Mouse (Mus musculus): ENCODE measurements around the gene Prcp. TPM values are rescaled to one million over a fixed set of nuclear protein-coding genes. Genes with fewer than 3 reads are reported as not detected.
"Not testable (repeated sequence)": the region's sequence is repeated elsewhere in the genome, so short reads cannot be mapped to it uniquely, and the experiment has no call there.

Prcp gene
- polyA plus RNA-seq, 1 experiment: 36.1 TPM

GRCm38 (mm10) chr7:92886801-92887200 is 12.5 kb downstream of the Prcp start:
- Histone ChIP-seq H3K4me1 (peaks cover 79% of the 10 kb centered on the region), H3K9me3 (no peaks in the 10 kb centered on the region), H3K36me3 (replicated peaks; ENCODE audit: low read length) (peaks cover 57% of the 10 kb centered on the region), H3K4me3 (replicated peaks) (no peak overlapping the region), H3K27me3 (replicated peaks) (no peaks in the 10 kb centered on the region)
- no peak for TF ChIP-seq FLI1 (IDR thresholded peaks at IDR 0.05; ENCODE audit: low read length)
- TF ChIP-seq GATA1 (IDR thresholded peaks at IDR 0.05; ENCODE audit: borderline replicate concordance, low read length): no peak

- H3K4me3 ChIP-seq (replicated peaks): no peak overlapping the region
- H3K4me1 ChIP-seq: peaks cover 75% of the 10 kb centered on the region
- TF ChIP-seq GATA1 (IDR thresholded peaks at IDR 0.05; ENCODE audit: borderline replicate concordance, low read length): no peak
- TF ChIP-seq FLI1 (IDR thresholded peaks at IDR 0.05; ENCODE audit: low read length): no peak
- H3K36me3 ChIP-seq (replicated peaks; ENCODE audit: low read length): peaks cover 58% of the 10 kb centered on the region
- H3K27me3 ChIP-seq (replicated peaks): no peaks in the 10 kb centered on the region
- peaks cover 2% of the 10 kb centered on the region; the same call in 1 of the 2 replicates for H3K9me3 ChIP-seq
These were observed 13.0 kb downstream of the Prcp start for GRCm38 (mm10) chr7:92887230-92887629.

DNA sequence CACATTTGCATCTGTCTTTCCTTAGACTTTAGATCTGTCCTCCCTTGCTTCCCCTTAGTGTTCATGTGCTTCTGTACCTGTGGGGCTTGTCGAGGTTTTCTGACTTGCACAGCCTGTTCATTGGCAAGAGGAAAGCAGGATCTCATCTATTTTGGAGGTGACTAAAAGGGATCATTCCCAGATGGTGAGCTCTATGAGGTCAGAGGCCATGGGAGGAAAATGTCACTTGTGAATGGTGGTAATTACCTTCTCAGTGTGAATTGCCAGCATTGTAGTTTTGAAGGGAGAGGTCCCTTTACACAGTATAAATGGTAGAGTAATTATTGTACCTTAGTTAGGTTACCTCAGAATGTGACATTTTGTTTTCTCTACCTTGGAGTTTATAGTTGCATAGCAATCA is 15.9 kb downstream of the Prcp start:
- TF ChIP-seq FLI1 (IDR thresholded peaks at IDR 0.05; ENCODE audit: low read length) (no peak), GATA1 (IDR thresholded peaks at IDR 0.05; ENCODE audit: borderline replicate concordance, low read length) (no peak)
- Histone ChIP-seq H3K36me3 (replicated peaks; ENCODE audit: low read length) (peaks cover 61% of the 10 kb centered on the region), H3K4me3 (replicated peaks) (no peak overlapping the region), H3K27me3 (replicated peaks) (no peaks in the 10 kb centered on the region), H3K4me1 (peaks cover 50% of the 10 kb centered on the region), H3K9me3 (peaks cover 6% of the 10 kb centered on the region; the same call in 1 of the 2 replicates)

DNA sequence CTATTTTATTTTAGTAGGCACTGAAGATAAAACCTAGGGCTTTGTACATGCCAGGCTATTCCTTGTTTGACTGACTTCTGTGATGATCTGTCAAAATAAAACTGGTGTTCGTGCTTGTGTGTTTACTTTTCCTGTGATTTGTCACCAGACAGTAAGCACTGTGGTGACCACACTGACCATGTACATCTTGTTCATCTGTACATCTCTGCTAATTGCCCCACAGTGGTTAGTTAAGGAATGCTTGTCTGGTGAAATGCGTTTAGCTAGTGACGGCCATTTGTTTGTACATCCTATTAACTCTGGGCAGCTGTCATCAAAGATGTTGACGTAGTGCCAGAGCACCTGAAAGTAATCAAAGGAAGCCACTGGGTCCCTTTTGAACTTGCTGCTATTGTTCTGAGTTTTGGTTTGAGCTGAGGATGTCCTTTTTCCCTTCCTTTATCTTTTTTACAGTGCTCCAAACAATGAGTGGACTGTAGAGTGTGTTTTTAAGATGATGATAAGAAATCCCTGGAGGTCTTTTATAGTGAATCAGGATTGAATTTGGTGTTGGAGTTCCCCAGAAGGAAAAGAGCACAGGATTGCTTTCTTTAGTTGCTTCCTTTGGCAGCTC is 16.5 kb downstream of the Prcp start:
- H3K4me1 ChIP-seq: peaks cover 50% of the 10 kb centered on the region
- H3K9me3 ChIP-seq: peaks cover 6% of the 10 kb centered on the region; the same call in 1 of the 2 replicates
- H3K36me3 ChIP-seq (replicated peaks; ENCODE audit: low read length): peaks cover 57% of the 10 kb centered on the region
- TF ChIP-seq FLI1 (IDR thresholded peaks at IDR 0.05; ENCODE audit: low read length): no peak
- H3K27me3 ChIP-seq (replicated peaks): no peaks in the 10 kb centered on the region
- no peak overlapping the region for H3K4me3 ChIP-seq (replicated peaks)

- peaks cover 6% of the 10 kb centered on the region; the same call in 1 of the 2 replicates for H3K9me3 ChIP-seq
- no peaks in the 10 kb centered on the region for H3K27me3 ChIP-seq (replicated peaks)
- H3K4me1 ChIP-seq: peaks cover 44% of the 10 kb centered on the region
- H3K36me3 ChIP-seq (replicated peaks; ENCODE audit: low read length): peaks cover 35% of the 10 kb centered on the region
- no peak overlapping the region for H3K4me3 ChIP-seq (replicated peaks)
- no peak for TF ChIP-seq GATA1 (IDR thresholded peaks at IDR 0.05; ENCODE audit: borderline replicate concordance, low read length)
- no peak for TF ChIP-seq FLI1 (IDR thresholded peaks at IDR 0.05; ENCODE audit: low read length)
These were observed 19.2 kb downstream of the Prcp start for GRCm38 (mm10) chr7:92893478-92893877.

DNA sequence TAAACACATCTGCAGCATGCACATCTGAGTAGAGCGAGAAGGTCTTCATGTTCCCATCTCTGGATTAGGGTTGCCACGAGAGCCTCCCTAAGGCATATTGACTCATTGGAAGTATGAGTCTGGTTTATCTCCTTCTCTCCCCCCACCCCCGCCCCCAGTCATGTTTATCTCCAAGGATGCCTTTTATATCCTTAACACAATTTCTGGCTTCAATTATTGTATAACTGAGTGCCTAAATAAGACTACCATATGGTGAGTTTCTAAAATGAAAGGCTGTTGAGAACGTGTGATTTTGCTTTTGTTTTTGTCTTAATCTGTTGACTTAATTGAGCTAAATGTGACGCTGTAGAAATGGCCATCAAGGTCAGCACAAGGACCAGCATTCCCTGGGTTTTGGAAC is 21.8 kb downstream of the Prcp start:
- TF ChIP-seq GATA1 (IDR thresholded peaks at IDR 0.05; ENCODE audit: borderline replicate concordance, low read length) (no peak), FLI1 (IDR thresholded peaks at IDR 0.05; ENCODE audit: low read length) (no peak)
- Histone ChIP-seq H3K36me3 (replicated peaks; ENCODE audit: low read length) (peaks cover 14% of the 10 kb centered on the region), H3K4me3 (replicated peaks) (no peak overlapping the region), H3K27me3 (replicated peaks) (no peaks in the 10 kb centered on the region), H3K4me1 (peaks cover 24% of the 10 kb centered on the region), H3K9me3 (peaks cover 6% of the 10 kb centered on the region; the same call in 1 of the 2 replicates)

DNA sequence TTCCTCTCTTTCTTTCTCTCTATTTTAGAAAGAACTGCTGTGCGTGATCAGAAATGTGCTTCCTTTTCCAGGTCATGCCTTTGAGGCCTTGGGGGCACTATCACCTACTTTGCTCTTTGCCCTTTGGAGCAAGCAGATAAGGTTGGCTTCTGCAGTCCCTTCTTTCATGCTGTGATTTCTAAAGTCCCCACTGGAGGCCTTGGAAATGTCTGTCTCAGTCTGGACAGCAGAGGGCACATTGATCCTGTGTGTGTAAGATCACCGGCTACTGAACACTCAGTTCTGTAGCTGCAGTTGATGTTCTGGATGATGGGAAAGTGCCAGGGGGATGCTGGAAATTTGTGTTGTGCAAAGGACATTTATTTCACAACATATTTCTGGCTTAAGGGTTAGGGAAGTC is 22.8 kb downstream of the Prcp start:
- Histone ChIP-seq H3K9me3 (peaks cover 6% of the 10 kb centered on the region; the same call in 1 of the 2 replicates), H3K27me3 (replicated peaks) (no peaks in the 10 kb centered on the region), H3K4me3 (replicated peaks) (no peak overlapping the region), H3K4me1 (peaks cover 24% of the 10 kb centered on the region), H3K36me3 (replicated peaks; ENCODE audit: low read length) (peaks cover 18% of the 10 kb centered on the region)
- no peak for TF ChIP-seq GATA1 (IDR thresholded peaks at IDR 0.05; ENCODE audit: borderline replicate concordance, low read length)
- no peak for TF ChIP-seq FLI1 (IDR thresholded peaks at IDR 0.05; ENCODE audit: low read length)

GRCm38 (mm10) chr7:92903360-92904038 is 29.2 kb downstream of the Prcp start:
- Histone ChIP-seq H3K9me3 (no peaks in the 10 kb centered on the region), H3K27me3 (replicated peaks) (no peaks in the 10 kb centered on the region)
- TF ChIP-seq GATA1 (IDR thresholded peaks at IDR 0.05; ENCODE audit: borderline replicate concordance, low read length) (no peak), FLI1 (IDR thresholded peaks at IDR 0.05; ENCODE audit: low read length) (no peak)

DNA sequence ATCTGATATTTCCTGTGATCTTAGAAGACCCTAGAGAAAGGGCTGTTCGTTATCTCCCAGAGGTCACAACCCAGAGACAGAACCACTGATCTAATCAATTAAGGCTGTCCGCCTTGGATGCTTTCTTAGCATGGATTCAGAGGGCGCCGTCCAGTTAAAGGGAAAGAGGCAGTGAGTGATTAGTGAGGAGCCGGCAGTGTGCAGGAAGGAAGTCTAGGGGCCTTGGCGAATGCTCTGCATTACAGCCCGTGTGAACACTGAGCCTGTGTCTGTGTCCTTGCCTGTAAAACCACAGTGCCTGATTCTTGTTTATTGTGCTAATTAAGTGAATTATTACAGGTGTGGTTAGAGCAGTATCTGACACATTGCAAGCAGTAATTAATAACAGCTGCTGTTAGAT is 30.0 kb downstream of the Prcp start:
- H3K4me3 ChIP-seq (replicated peaks): peak overlapping the region; percentile 31
- peaks cover 25% of the 10 kb centered on the region for H3K4me1 ChIP-seq
- not testable (repeated sequence) for H3K9me3 ChIP-seq; H3K27me3 ChIP-seq (replicated peaks)
- peaks cover 37% of the 10 kb centered on the region for H3K36me3 ChIP-seq (replicated peaks; ENCODE audit: low read length)

More at GRCm38 (mm10) chr7:92903360-92904038, 29.2 kb downstream of the Prcp start:
- peaks cover 21% of the 10 kb centered on the region for H3K4me1 ChIP-seq
- H3K4me3 ChIP-seq (replicated peaks): no peak overlapping the region
- peaks cover 33% of the 10 kb centered on the region for H3K36me3 ChIP-seq (replicated peaks; ENCODE audit: low read length)

DNA sequence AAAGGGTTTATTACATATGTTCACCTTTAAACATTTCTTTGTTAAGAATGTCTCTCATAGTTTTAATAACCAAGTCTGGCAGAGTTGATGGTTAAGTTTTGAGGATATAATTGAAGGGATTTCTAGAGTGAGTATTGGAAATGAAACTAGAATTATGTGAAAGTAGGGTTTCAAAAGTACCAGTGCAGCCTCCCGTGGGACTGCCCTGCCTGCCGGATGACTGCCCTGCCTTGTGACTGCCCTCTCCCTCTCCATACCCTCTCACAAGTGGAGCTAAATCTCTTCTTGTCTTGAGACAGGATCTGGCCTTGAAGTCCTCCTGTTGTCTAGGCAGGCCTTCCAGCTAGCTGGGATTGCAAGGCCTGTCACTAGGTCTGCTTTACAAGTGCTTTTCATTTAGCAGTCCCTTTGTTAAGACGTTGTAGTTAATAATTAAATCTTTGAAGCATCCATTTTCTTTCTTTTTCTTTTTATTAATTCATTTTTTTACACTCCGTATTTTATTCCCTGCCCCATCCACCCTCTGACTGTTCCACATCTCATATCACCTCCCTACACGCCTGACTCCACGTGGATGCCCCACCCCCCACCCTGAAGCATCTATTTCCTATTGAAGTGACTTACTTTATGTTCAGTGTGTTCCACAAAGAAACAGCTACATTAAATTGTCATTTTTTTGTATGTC is 46.0 kb downstream of the Prcp start:
- no peaks in the 10 kb centered on the region for H3K4me1 ChIP-seq
- no peaks in the 10 kb centered on the region for H3K9me3 ChIP-seq
- H3K4me3 ChIP-seq (replicated peaks): no peak overlapping the region
- no peaks in the 10 kb centered on the region for H3K27me3 ChIP-seq (replicated peaks)
- TF ChIP-seq GATA1 (IDR thresholded peaks at IDR 0.05; ENCODE audit: borderline replicate concordance, low read length): no peak
- no peak for TF ChIP-seq FLI1 (IDR thresholded peaks at IDR 0.05; ENCODE audit: low read length)
- peaks cover 57% of the 10 kb centered on the region for H3K36me3 ChIP-seq (replicated peaks; ENCODE audit: low read length)
